Mouse (Mus musculus) layer of hippocampus, adult 6 months (tissue): ENCODE measurements around the gene Fsd1. TPM values are rescaled to one million over a fixed set of nuclear protein-coding genes. Genes with fewer than 3 reads are reported as not detected.

ENCODE experiments used
- long read RNA-seq, 2 experiments: library from polyadenylated mRNA; unstranded; transcript quantifications; one replicate each; pipeline ENCODE4 v2.0.0; 2019 to 2020
- polyA plus RNA-seq: library from polyadenylated mRNA; unstranded; fragments of <200 nt; fragmentation: Nextera tagmentation; gene quantifications from 2 replicates; pipeline ENCODE4 v1.2.3, GENCODE M21; 2021

The Fsd1 gene
- 84.6 and 97.2 TPM in 2 replicates for polyA plus RNA-seq
- long read RNA-seq, experiment 1, transcript Fsd1-201 (13 exons, 1,748 nt) = major isoform, 127 of 158 reads
- long read RNA-seq, experiment 1, partial matches to known transcripts = 13 of 158 reads
- long read RNA-seq, experiment 1, other reads (novel, unspliced or antisense) = 18 of 158 reads
- long read RNA-seq, experiment 2, transcript Fsd1-201 (13 exons, 1,748 nt) = major isoform, 429 of 528 reads
- long read RNA-seq, experiment 2, partial matches to known transcripts = 27 of 528 reads
- long read RNA-seq, experiment 2, other reads (novel, unspliced or antisense) = 72 of 528 reads

GRCm38 (mm10) chr17:55986030-55986961, at the start of gene Fsd1:
TSS of gene Fsd1 (plus strand) at chr17:55986509.

GRCm38 (mm10) chr17:55949400-55949799, 36.9 kb upstream of the Fsd1 start, which contains the start of gene Zfp119b:
TSS of gene Zfp119b (minus strand) at chr17:55949500.

GRCm38 (mm10) chr17:55952447-55953027, 33.8 kb upstream of the Fsd1 start, which contains the start of gene Ebi3:
TSS of gene Ebi3 (plus strand) at chr17:55952640.

GRCm38 (mm10) chr17:55958918-55959728, 27.2 kb upstream of the Fsd1 start, which contains the start of gene Yju2:
TSS of gene Yju2 (plus strand) at chr17:55959099.

GRCm38 (mm10) chr17:55969966-55970891, 16.1 kb upstream of the Fsd1 start, which contains the start of gene Shd:
TSS of gene Shd (plus strand) at chr17:55970467.

GRCm38 (mm10) chr17:56005415-56006061, 19.2 kb downstream of the Fsd1 start, which contains the start of the genes Stap2 and Mpnd:
TSS of gene Stap2 (minus strand) at chr17:56005584.
TSS of gene Mpnd (plus strand) at chr17:56005711.

GRCm38 (mm10) chr17:56036176-56036900, 50.0 kb downstream of the Fsd1 start, which contains the start of gene Sh3gl1:
TSS of gene Sh3gl1 (minus strand) at chr17:56036635.

GRCm38 (mm10) chr17:56040030-56040856, 53.9 kb downstream of the Fsd1 start, which contains the start of gene Chaf1a:
TSS of gene Chaf1a (plus strand) at chr17:56040439.

Other genes starting within 250 kb of the Fsd1 start
- gene Adgre4, start 236.5 kb upstream of the Fsd1 start, polyA plus RNA-seq = not detected in 2 replicates
- gene Zfp119a, start 107.6 kb upstream of the Fsd1 start, polyA plus RNA-seq = 3.7 and 5.9 TPM in 2 replicates
- 6.0 TPM in 2 replicates for gene Zfp959, start 94.4 kb upstream of the Fsd1 start, polyA plus RNA-seq
- 3.2 and 3.8 TPM in 2 replicates for gene Zfp119b, start 37.0 kb upstream of the Fsd1 start, polyA plus RNA-seq
- gene Ebi3, start 33.9 kb upstream of the Fsd1 start, polyA plus RNA-seq = 1.6 and 1.9 TPM in 2 replicates
- gene Yju2, start 27.4 kb upstream of the Fsd1 start, polyA plus RNA-seq = 11.1 and 11.5 TPM in 2 replicates
- gene Shd, start 16.0 kb upstream of the Fsd1 start, polyA plus RNA-seq = 22.8 and 32.3 TPM in 2 replicates
- gene Stap2, start 19.1 kb downstream of the Fsd1 start, polyA plus RNA-seq = 0.28 and 0.35 TPM in 2 replicates
- gene Mpnd, start 19.2 kb downstream of the Fsd1 start, polyA plus RNA-seq = 13.4 and 19.2 TPM in 2 replicates
- 37.8 and 39.8 TPM in 2 replicates for gene Sh3gl1, start 50.1 kb downstream of the Fsd1 start, polyA plus RNA-seq
- 0.68 and 0.92 TPM in 2 replicates for gene Chaf1a, start 53.9 kb downstream of the Fsd1 start, polyA plus RNA-seq
- gene Ubxn6, start 88.5 kb downstream of the Fsd1 start, polyA plus RNA-seq = 84.0 and 89.6 TPM in 2 replicates
- 73.1 and 79.1 TPM in 2 replicates for gene Hdgfl2, start 93.1 kb downstream of the Fsd1 start, polyA plus RNA-seq
- 0.13 and 0.18 TPM in 2 replicates for gene Plin4, start 123.3 kb downstream of the Fsd1 start, polyA plus RNA-seq
- gene Plin5, start 131.1 kb downstream of the Fsd1 start, polyA plus RNA-seq = 2.0 and 2.2 TPM in 2 replicates
- 1.5 and 1.8 TPM in 2 replicates for gene Lrg1, start 135.5 kb downstream of the Fsd1 start, polyA plus RNA-seq
- 3.9 and 4.9 TPM in 2 replicates for gene Sema6b, start 153.8 kb downstream of the Fsd1 start, polyA plus RNA-seq
- gene Tnfaip8l1, start 176.0 kb downstream of the Fsd1 start, polyA plus RNA-seq = 7.2 and 9.1 TPM in 2 replicates
- gene Mydgf, start 197.4 kb downstream of the Fsd1 start, polyA plus RNA-seq = 83.8 and 89.4 TPM in 2 replicates
- gene Dpp9, start 232.4 kb downstream of the Fsd1 start, polyA plus RNA-seq = 17.7 and 19.1 TPM in 2 replicates